Mouse (Mus musculus): ENCODE results near the gene Zfp365.

GRCm38 (mm10) chr10:67891126-67891525, 21.3 kb downstream of the Zfp365 start:
- TF ChIP-seq GATA1 (IDR thresholded peaks at IDR 0.05; ENCODE audit: borderline replicate concordance, low read length) (no peak), CTCF (IDR thresholded peaks at IDR 0.05; ENCODE audit: low read depth, low read length) (no peak)
